Mouse (Mus musculus): ENCODE measurements around the gene 5830473C10Rik. TPM values are rescaled to one million over a fixed set of nuclear protein-coding genes. Genes with fewer than 3 reads are reported as not detected.

The 5830473C10Rik gene
- polyA plus RNA-seq, 1 experiment from 2014 or later: not detected

- Histone ChIP-seq H3K9ac (ENCODE audit: low read length) (no peak overlapping the region), H3K27ac (replicated peaks) (no peak overlapping the region), H3K27me3 (ENCODE audit: control insufficient read depth, insufficient read depth, low read length) (no peaks in the 10 kb centered on the region), H3K4me3 (ENCODE audit: low read depth, low read length) (no peak overlapping the region), H3K36me3 (ENCODE audit: control insufficient read depth, insufficient read depth, low read length) (no peaks in the 10 kb centered on the region), H3K4me1 (replicated peaks; ENCODE audit: control insufficient read depth, insufficient read depth) (no peaks in the 10 kb centered on the region), H3K4me2 (replicated peaks; ENCODE audit: low read depth) (no peak overlapping the region), H3K9me3 (ENCODE audit: control insufficient read depth, low read length) (no peaks in the 10 kb centered on the region)
- no peak for DNase-seq (ENCODE audit: low spot score)
- no peak for TF ChIP-seq EP300 (optimal IDR thresholded peaks at IDR 0.05)
- 93% methylated on average over 5 of the region's 5 CpGs for WGBS
- no peak for ATAC-seq (ENCODE audit: low FRiP score, low TSS enrichment)
These were observed 27.2 kb downstream of the 5830473C10Rik start for GRCm38 (mm10) chr5:90588104-90588503.

GRCm38 (mm10) chr5:90588708-90589595 lies 28.0 kb downstream of the 5830473C10Rik start:
- peak; percentile 51 for ATAC-seq (ENCODE audit: low FRiP score, low TSS enrichment)

DNA sequence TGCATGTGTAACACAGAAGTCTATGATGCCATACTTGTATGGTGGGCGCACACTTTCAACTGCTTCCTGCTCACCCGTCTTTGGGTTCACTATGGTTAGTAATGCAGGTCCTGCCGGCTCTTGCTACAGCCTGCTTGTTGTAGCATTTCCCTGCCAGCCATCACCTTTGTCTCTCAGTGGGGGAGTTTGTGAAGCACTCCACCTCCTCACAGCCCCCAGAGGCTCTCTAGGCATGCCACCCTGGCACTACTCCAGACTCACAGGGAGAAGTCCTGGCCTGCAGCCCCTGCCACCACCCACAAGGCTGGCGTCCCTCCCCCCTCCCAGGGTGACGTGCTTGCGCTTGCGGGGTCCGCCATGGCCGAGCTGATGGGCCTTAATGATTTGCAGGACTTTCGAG lies 29.8 kb downstream of the 5830473C10Rik start:
- DNase-seq (ENCODE audit: low spot score): no peak
- Histone ChIP-seq H3K27me3 (ENCODE audit: control insufficient read depth, insufficient read depth, low read length) (no peaks in the 10 kb centered on the region), H3K9me3 (ENCODE audit: control insufficient read depth, low read length) (no peaks in the 10 kb centered on the region), H3K4me2 (replicated peaks; ENCODE audit: low read depth) (no peak overlapping the region), H3K27ac (replicated peaks) (no peak overlapping the region), H3K4me1 (replicated peaks; ENCODE audit: control insufficient read depth, insufficient read depth) (no peaks in the 10 kb centered on the region), H3K36me3 (ENCODE audit: control insufficient read depth, insufficient read depth, low read length) (no peaks in the 10 kb centered on the region), H3K9ac (ENCODE audit: low read length) (no peak overlapping the region), H3K4me3 (ENCODE audit: low read depth, low read length) (no peak overlapping the region)
- no peak for TF ChIP-seq CTCF (IDR thresholded peaks at IDR 0.05; ENCODE audit: low read depth)
- no peak for TF ChIP-seq EP300 (optimal IDR thresholded peaks at IDR 0.05)
- WGBS: 76% methylated on average over 10 of the region's 10 CpGs
- ATAC-seq (ENCODE audit: low FRiP score, low TSS enrichment): no peak

More at GRCm38 (mm10) chr5:90588708-90589595, 28.0 kb downstream of the 5830473C10Rik start:
- WGBS: 24% methylated on average over 25 of the region's 25 CpGs
- TF ChIP-seq EP300 (optimal IDR thresholded peaks at IDR 0.05) (no peak), CTCF (IDR thresholded peaks at IDR 0.05; ENCODE audit: low read depth) (peak; percentile 99)
- peak; percentile 71 for DNase-seq (ENCODE audit: low spot score)
- Histone ChIP-seq H3K27ac (replicated peaks) (no peak overlapping the region), H3K9me3 (ENCODE audit: control insufficient read depth, low read length) (no peaks in the 10 kb centered on the region), H3K9ac (ENCODE audit: low read length) (peak overlapping the region; percentile 45; the same call in 1 of the 2 replicates), H3K4me2 (replicated peaks; ENCODE audit: low read depth) (peak overlapping the region; percentile 58), H3K27me3 (ENCODE audit: control insufficient read depth, insufficient read depth, low read length) (no peaks in the 10 kb centered on the region), H3K36me3 (ENCODE audit: control insufficient read depth, insufficient read depth, low read length) (no peaks in the 10 kb centered on the region), H3K4me3 (ENCODE audit: low read depth, low read length) (peak overlapping the region; percentile 40), H3K4me1 (replicated peaks; ENCODE audit: control insufficient read depth, insufficient read depth) (no peaks in the 10 kb centered on the region)

DNA sequence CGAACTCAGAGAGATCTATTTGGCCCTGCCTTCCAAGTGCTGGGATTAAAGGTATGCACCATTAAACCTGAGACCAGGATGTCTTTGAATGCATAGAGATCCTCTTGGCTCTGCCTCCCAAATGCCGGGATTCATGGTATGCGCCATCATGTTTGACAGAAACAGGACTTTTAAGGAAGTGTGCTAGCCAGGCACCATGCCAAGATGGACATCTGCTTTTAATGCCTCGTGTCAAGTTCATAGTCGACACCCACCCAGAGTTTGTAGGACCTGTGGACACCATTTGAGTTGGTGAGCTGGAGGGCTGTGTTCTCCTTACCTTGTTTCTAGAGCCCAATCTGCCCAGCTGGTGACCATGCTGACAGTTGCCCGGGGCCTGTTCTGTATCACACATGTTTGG lies 31.0 kb downstream of the 5830473C10Rik start:
- H3K9me3 ChIP-seq (ENCODE audit: control insufficient read depth, low read length): no peaks in the 10 kb centered on the region
- ATAC-seq (ENCODE audit: low FRiP score, low TSS enrichment): no peak
- no peak overlapping the region for H3K27ac ChIP-seq (replicated peaks)
- H3K4me2 ChIP-seq (replicated peaks; ENCODE audit: low read depth): no peak overlapping the region
- DNase-seq (ENCODE audit: low spot score): no peak
- no peaks in the 10 kb centered on the region for H3K4me1 ChIP-seq (replicated peaks; ENCODE audit: control insufficient read depth, insufficient read depth)
- WGBS: 73% methylated on average over 6 of the region's 6 CpGs
- no peak for TF ChIP-seq CTCF (IDR thresholded peaks at IDR 0.05; ENCODE audit: low read depth)
- no peak for TF ChIP-seq EP300 (optimal IDR thresholded peaks at IDR 0.05)
- H3K27me3 ChIP-seq (ENCODE audit: control insufficient read depth, insufficient read depth, low read length): no peaks in the 10 kb centered on the region
- no peaks in the 10 kb centered on the region for H3K36me3 ChIP-seq (ENCODE audit: control insufficient read depth, insufficient read depth, low read length)
- H3K9ac ChIP-seq (ENCODE audit: low read length): no peak overlapping the region
- no peak overlapping the region for H3K4me3 ChIP-seq (ENCODE audit: low read depth, low read length)

DNA sequence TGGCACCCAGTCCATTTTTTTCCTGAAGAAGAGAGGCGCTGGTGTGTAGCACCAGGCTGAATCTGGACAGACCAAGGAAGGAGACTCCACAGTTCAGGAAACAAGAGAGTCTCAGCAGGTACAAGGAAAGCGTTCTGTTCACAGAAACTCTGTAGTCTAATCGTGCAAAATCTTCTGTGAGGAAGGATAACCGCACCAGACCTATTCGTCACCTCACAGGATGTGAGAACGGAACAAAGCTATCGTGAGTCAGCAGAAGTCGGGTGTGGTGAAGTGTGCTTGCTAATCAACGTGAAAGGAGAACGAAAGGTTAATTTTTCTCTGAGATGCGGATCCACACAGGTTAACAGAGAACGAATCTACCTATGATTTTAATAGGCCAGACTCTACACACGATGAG lies 34.0 kb downstream of the 5830473C10Rik start:
- Histone ChIP-seq H3K4me1 (replicated peaks; ENCODE audit: control insufficient read depth, insufficient read depth) (no peaks in the 10 kb centered on the region), H3K27me3 (ENCODE audit: control insufficient read depth, insufficient read depth, low read length) (no peaks in the 10 kb centered on the region), H3K4me2 (replicated peaks; ENCODE audit: low read depth) (no peak overlapping the region), H3K27ac (replicated peaks) (no peak overlapping the region), H3K36me3 (ENCODE audit: control insufficient read depth, insufficient read depth, low read length) (no peaks in the 10 kb centered on the region), H3K9me3 (ENCODE audit: control insufficient read depth, low read length) (no peaks in the 10 kb centered on the region), H3K9ac (ENCODE audit: low read length) (no peak overlapping the region), H3K4me3 (ENCODE audit: low read depth, low read length) (no peak overlapping the region)
- WGBS: 65% methylated on average over 13 of the region's 13 CpGs
- TF ChIP-seq EP300 (optimal IDR thresholded peaks at IDR 0.05): no peak
- TF ChIP-seq CTCF (IDR thresholded peaks at IDR 0.05; ENCODE audit: low read depth): no peak
- ATAC-seq (ENCODE audit: low FRiP score, low TSS enrichment) (peak; percentile 77), DNase-seq (ENCODE audit: low spot score) (no peak)

GRCm38 (mm10) chr5:90596155-90596554 lies 35.2 kb downstream of the 5830473C10Rik start:
- H3K9ac ChIP-seq (ENCODE audit: low read length): no peak overlapping the region
- 73% methylated on average over 6 of the region's 6 CpGs for WGBS
- DNase-seq (ENCODE audit: low spot score): no peak

More at GRCm38 (mm10) chr5:90596155-90596554, 35.2 kb downstream of the 5830473C10Rik start:
- no peak overlapping the region for H3K27ac ChIP-seq (replicated peaks)
- TF ChIP-seq CTCF (IDR thresholded peaks at IDR 0.05; ENCODE audit: low read depth) (no peak), EP300 (optimal IDR thresholded peaks at IDR 0.05) (no peak)
- H3K4me3 ChIP-seq (ENCODE audit: low read depth, low read length): no peak overlapping the region
- H3K36me3 ChIP-seq (ENCODE audit: control insufficient read depth, insufficient read depth, low read length): no peaks in the 10 kb centered on the region
- no peaks in the 10 kb centered on the region for H3K9me3 ChIP-seq (ENCODE audit: control insufficient read depth, low read length)
- no peak for ATAC-seq (ENCODE audit: low FRiP score, low TSS enrichment)
- H3K4me2 ChIP-seq (replicated peaks; ENCODE audit: low read depth): no peak overlapping the region
- H3K27me3 ChIP-seq (ENCODE audit: control insufficient read depth, insufficient read depth, low read length): no peaks in the 10 kb centered on the region
- no peaks in the 10 kb centered on the region for H3K4me1 ChIP-seq (replicated peaks; ENCODE audit: control insufficient read depth, insufficient read depth)
